Mouse (Mus musculus) testis, adult 2 months (tissue): ENCODE data around the gene Tcf12. TPM values are rescaled to one million over a fixed set of nuclear protein-coding genes. Genes with fewer than 3 reads are reported as not detected.

Source experiments
- H3K27ac ChIP-seq: fragments of 200-500 bp; 2 replicates; pipeline ENCODE4 v1.5.1; 2012; ENCODE audit warnings: low read depth, low read length; ENCODE audit not compliant: control insufficient read depth, insufficient read depth
- H3K27me3 ChIP-seq: fragments of 200-500 bp; 2 replicates; pipeline ENCODE4 v1.6.1; 2012; ENCODE audit warnings: mild to moderate bottlenecking, low read length, moderate library complexity; ENCODE audit not compliant: control insufficient read depth, insufficient read depth
- H3K36me3 ChIP-seq: fragments of 200-500 bp; 2 replicates; pipeline ENCODE4 v1.6.1; 2012; ENCODE audit warnings: mild to moderate bottlenecking, low read length; ENCODE audit not compliant: control insufficient read depth, insufficient read depth
- H3K4me1 ChIP-seq: fragments of 200-500 bp; 2 replicates; pipeline ENCODE4 v1.6.1; 2012; ENCODE audit warnings: low read length; ENCODE audit not compliant: control insufficient read depth, insufficient read depth
- H3K4me3 ChIP-seq: fragments of 200-500 bp; 2 replicates; pipeline ENCODE4 v1.5.1; 2012; ENCODE audit warnings: low read depth, mild to moderate bottlenecking, low read length, moderate library complexity, mixed read lengths; ENCODE audit not compliant: control insufficient read depth
- CTCF ChIP-seq: fragments of 200-500 bp; IDR thresholded peaks from 2 replicates; pipeline ENCODE4 v1.5.1; 2012; ENCODE audit warnings: low read depth, mild to moderate bottlenecking, inconsistent platforms, low read length, moderate library complexity; ENCODE audit not compliant: control insufficient read depth, insufficient read depth, insufficient replicate concordance
- POLR2A ChIP-seq: fragments of 200-500 bp; IDR thresholded peaks from 2 replicates; pipeline ENCODE4 v1.6.1; 2012; ENCODE audit warnings: low read depth, mild to moderate bottlenecking, inconsistent platforms, low read length, moderate library complexity; ENCODE audit not compliant: control insufficient read depth
- polyA plus RNA-seq: library from polyadenylated mRNA; depleted of rRNA; stranded (reverse); fragments of >200 nt; gene quantifications from 2 replicates; pipeline ENCODE4 v1.2.3, GENCODE M21; 2012

The Tcf12 gene
- polyA plus RNA-seq, 1 experiment: 20.0 TPM

- H3K27me3 ChIP-seq: no peaks in the 10 kb centered on the region
- H3K4me1 ChIP-seq: no peaks in the 10 kb centered on the region
- TF ChIP-seq CTCF (no peak), POLR2A (no peak)
- H3K36me3 ChIP-seq: no peaks in the 10 kb centered on the region
- no peak overlapping the region for H3K4me3 ChIP-seq
- no peak overlapping the region for H3K27ac ChIP-seq
Measured at GRCm38 (mm10) chr9:72085017-72085416, 26.7 kb downstream of the Tcf12 start.

GRCm38 (mm10) chr9:72084131-72084530, 27.5 kb downstream of the Tcf12 start:
- Histone ChIP-seq H3K4me3 (no peak overlapping the region), H3K27me3 (no peaks in the 10 kb centered on the region), H3K27ac (no peak overlapping the region), H3K36me3 (no peaks in the 10 kb centered on the region), H3K4me1 (no peaks in the 10 kb centered on the region)
- TF ChIP-seq POLR2A (no peak), CTCF (no peak)

- Histone ChIP-seq H3K4me1 (no peaks in the 10 kb centered on the region), H3K27ac (no peak overlapping the region), H3K36me3 (no peaks in the 10 kb centered on the region), H3K4me3 (no peak overlapping the region), H3K27me3 (no peaks in the 10 kb centered on the region)
- no peak for TF ChIP-seq POLR2A
- no peak for TF ChIP-seq CTCF
Measured at GRCm38 (mm10) chr9:72076158-72076557, 35.5 kb downstream of the Tcf12 start.

GRCm38 (mm10) chr9:72066151-72066550, 45.5 kb downstream of the Tcf12 start:
- no peaks in the 10 kb centered on the region for H3K27me3 ChIP-seq
- no peak for TF ChIP-seq POLR2A
- TF ChIP-seq CTCF: no peak
- H3K4me1 ChIP-seq: no peaks in the 10 kb centered on the region
- H3K27ac ChIP-seq: no peak overlapping the region
- no peaks in the 10 kb centered on the region for H3K36me3 ChIP-seq
- H3K4me3 ChIP-seq: no peak overlapping the region

- TF ChIP-seq POLR2A (no peak), CTCF (no peak)
- H3K4me3 ChIP-seq: no peak overlapping the region
- no peaks in the 10 kb centered on the region for H3K27me3 ChIP-seq
- H3K4me1 ChIP-seq: no peaks in the 10 kb centered on the region
- H3K27ac ChIP-seq: no peak overlapping the region
- no peaks in the 10 kb centered on the region for H3K36me3 ChIP-seq
Measured at GRCm38 (mm10) chr9:72053144-72053543, 58.5 kb downstream of the Tcf12 start.

GRCm38 (mm10) chr9:72040156-72040555, 71.5 kb downstream of the Tcf12 start:
- Histone ChIP-seq H3K4me3 (no peak overlapping the region), H3K27me3 (no peaks in the 10 kb centered on the region), H3K4me1 (no peaks in the 10 kb centered on the region), H3K27ac (no peak overlapping the region), H3K36me3 (no peaks in the 10 kb centered on the region)
- TF ChIP-seq CTCF (no peak), POLR2A (no peak)

- H3K27ac ChIP-seq: no peak overlapping the region
- TF ChIP-seq POLR2A (no peak), CTCF (no peak)
- no peaks in the 10 kb centered on the region for H3K36me3 ChIP-seq
- no peaks in the 10 kb centered on the region for H3K4me1 ChIP-seq
- H3K27me3 ChIP-seq: no peaks in the 10 kb centered on the region
- no peak overlapping the region for H3K4me3 ChIP-seq
Measured at GRCm38 (mm10) chr9:72039369-72039768, 72.3 kb downstream of the Tcf12 start.

GRCm38 (mm10) chr9:72037059-72037516, 74.6 kb downstream of the Tcf12 start:
- no peak overlapping the region for H3K4me3 ChIP-seq

More at GRCm38 (mm10) chr9:72037059-72037516, 74.6 kb downstream of the Tcf12 start:
- H3K4me1 ChIP-seq: no peaks in the 10 kb centered on the region
- H3K36me3 ChIP-seq: no peaks in the 10 kb centered on the region
- no peak overlapping the region for H3K27ac ChIP-seq
- TF ChIP-seq CTCF: no peak
- TF ChIP-seq POLR2A: no peak
- no peaks in the 10 kb centered on the region for H3K27me3 ChIP-seq
